Mouse (Mus musculus): ENCODE measurements around the gene Fggy.

GRCm38 (mm10) chr4:95669336-95669735 lies 112.0 kb downstream of the Fggy start:
- no peak for TF ChIP-seq GATA1 (IDR thresholded peaks at IDR 0.05; ENCODE audit: low read depth, low read length)
- TF ChIP-seq USF1 (IDR thresholded peaks at IDR 0.05; ENCODE audit: low read depth, low read length): no peak
